Mouse (Mus musculus): Measurements from ENCODE around the gene Pabpc4l.
"Not testable (repeated sequence)": the region's sequence is repeated elsewhere in the genome, so short reads cannot be mapped to it uniquely, and the experiment has no call there.

The Pabpc4l gene

DNA sequence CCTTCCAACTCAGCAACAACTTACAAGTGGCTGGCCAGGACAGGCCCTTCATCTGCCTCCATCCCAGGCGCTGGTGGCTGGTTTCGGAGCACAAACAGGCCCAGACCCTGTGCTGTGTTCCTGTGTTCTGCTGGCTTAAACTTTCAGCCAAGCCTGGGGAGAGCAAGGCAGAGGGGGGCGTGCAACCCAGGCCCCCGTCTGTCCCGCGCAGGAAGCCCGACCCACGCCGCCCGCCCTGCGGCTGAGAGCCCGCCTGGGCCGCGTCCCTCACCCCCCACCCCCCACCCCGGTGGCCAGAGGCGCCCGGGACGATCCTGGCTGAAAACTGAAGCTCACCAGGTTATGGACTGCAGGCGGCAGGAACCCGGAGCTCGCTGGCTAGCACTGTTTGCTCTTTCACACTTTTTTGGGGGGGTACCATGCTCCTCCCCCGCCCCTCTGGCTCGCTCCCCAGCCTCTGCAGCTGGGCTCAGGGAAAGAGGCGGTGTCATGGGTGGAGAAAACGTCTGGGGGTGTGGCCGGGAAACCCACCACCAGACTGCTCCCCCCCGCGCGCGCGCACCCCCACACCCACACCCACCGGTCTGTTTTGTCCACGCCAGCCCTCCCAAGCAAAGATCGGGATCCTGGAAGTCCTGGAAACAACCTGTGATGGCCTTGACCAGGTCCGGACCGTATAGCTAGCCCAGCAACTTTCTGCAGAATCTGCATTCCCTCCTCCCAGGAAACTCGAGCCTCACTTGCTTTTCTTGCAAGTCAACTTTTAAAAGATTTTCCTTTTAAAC is at the start of gene Pabpc4l:
TSS of gene Pabpc4l (minus strand) at position 739 of the 785 bp plus-strand sequence.
- DNase-seq: peak; percentile 5

DNA sequence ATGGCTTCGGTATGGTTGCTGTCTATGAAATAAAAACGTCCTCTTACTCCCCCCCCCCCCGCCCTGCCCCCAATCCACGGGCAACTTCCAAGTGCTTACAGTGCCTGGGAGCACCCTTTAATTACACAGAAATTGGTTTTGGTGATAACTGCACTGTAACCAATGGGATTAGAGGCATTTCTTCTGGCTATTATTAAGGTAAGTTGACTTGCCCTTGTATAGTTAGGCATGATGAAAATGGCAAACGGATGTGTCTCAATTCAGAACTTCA is 42.9 kb upstream of the Pabpc4l start:
- DNase-seq: no peak

- DNase-seq: no peak
Observed at GRCm38 (mm10) chr3:46490132-46490988, 42.3 kb upstream of the Pabpc4l start.

DNA sequence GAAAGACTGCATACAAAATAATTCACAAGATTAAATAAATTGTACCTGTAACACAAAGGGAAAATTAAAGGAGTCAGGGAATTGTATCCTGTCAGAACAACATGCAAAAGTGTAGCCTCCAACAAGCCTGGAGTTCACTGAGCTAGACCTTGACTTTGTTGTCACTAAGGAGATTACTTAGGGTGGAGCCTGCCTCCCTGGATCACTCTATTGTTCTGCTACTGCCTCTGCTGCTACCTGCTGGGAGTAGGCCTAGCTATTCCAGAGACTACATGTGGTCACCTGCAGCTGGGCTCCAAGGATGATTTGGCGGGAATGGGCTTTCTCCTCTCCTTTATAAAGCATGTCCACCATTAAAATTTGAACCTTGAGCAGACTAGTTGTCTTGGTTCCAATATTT is 38.1 kb upstream of the Pabpc4l start:
- DNase-seq: not testable (repeated sequence)

- DNase-seq: no peak
Observed at GRCm38 (mm10) chr3:46448266-46448532, 180 bp upstream of the Pabpc4l start.

DNA sequence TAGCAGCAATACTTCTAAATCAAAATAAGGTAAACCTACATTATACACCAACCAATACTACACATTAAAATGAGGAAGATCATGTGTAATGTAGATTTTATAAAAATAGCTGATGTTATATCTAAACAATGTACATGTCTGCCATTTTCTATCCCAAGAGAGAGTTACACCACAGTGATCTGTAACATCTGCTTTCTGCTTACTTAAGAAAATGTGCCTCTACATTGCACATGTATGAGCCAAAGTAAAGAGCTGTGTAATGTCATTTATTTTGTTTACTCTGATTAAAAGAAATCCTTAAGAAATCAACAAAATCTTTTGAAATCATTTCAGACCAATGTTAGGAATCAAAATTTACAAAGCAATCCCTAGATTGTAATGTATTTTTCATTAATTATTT is 16.6 kb downstream of the Pabpc4l start:
- DNase-seq: no peak
